Mouse (Mus musculus): Measurements from ENCODE around the gene Meis2.

Gene Meis2

GRCm38 (mm10) chr2:116068461-116068860 lies 2.8 kb upstream of the Meis2 start:
- DNase-seq (ENCODE audit: extremely low read depth, low read depth, low spot score): no peak

- no peak for DNase-seq (ENCODE audit: extremely low read depth, low read depth, low spot score)
Observed at GRCm38 (mm10) chr2:116067711-116068110, 2.1 kb upstream of the Meis2 start.

DNA sequence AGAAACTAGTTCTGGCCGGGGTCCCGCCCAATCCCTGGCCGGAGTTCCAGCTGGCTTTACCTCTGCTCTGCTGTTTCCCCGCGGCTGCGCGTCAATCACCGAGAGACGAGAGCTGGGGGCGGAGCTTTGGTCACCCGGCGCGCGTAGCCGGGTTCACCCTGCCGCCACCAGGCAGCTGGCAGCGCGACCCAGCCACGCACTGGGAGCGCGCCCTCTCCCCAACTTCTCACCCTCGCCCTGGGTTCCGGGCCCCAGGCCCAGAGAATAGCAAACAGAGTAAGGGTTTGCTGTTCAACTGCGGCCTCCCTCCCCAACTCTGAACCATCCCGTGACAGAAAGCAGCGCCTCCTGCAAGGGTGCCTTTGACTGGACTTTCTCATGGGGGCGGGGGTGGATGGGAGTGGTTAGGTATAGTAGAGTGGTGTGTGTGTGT lies 1.4 kb upstream of the Meis2 start:
- DNase-seq (ENCODE audit: extremely low read depth, low read depth, low spot score): no peak

- DNase-seq (ENCODE audit: extremely low read depth, low read depth, low spot score): no peak
Observed at GRCm38 (mm10) chr2:116066057-116066941, 660 bp upstream of the Meis2 start.

DNA sequence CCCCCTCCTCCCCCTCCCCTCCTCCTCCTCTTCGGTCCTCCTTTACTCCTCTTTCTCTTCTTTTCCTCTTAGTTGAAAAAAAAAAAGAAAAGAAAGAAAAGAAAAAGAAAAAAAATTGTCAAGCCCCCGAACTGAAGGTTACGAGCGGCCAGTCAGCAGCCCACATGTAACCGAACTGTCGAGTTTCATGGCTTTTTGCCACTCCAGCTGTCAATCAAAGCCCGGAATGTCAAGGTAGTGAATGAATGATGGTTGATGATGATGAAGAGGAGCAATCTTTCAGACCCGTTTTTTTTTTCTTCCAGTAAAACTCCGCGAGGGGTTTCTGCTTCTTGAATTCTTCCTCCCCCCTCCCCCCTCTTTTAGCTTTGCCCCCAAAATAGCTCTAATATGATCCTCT lies 582 bp downstream of the Meis2 start:
- DNase-seq (ENCODE audit: extremely low read depth, low read depth, low spot score): no peak

GRCm38 (mm10) chr2:116064521-116064920 lies 1.1 kb downstream of the Meis2 start:
- DNase-seq (ENCODE audit: extremely low read depth, low read depth, low spot score): no peak

DNA sequence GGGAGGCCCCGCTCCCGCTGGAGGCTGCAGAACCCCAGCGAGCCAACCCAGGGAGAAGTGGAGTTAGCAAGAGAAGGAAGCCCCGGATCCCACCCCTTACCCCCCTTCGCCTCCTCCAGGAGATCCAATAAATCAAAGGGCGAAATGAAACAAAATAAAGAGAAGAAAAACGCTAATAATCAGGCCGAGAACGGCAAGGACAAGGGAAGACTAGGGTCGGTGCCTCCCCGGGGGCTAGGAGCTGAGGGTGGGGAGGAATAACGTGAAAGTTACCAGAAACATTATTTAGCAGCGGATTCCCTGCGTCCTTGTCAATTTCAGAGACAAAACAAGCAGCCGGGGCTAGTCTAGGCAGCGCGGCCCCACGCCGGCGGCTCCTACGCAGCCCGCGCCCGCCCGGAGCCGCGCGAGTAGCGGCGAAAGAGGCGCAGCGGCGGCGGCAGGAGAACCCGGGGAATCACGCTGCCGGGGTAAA lies 1.8 kb downstream of the Meis2 start:
- DNase-seq (ENCODE audit: extremely low read depth, low read depth, low spot score): no peak

- no peak for DNase-seq (ENCODE audit: extremely low read depth, low read depth, low spot score)
Observed at GRCm38 (mm10) chr2:116062761-116063441, 2.7 kb downstream of the Meis2 start.

DNA sequence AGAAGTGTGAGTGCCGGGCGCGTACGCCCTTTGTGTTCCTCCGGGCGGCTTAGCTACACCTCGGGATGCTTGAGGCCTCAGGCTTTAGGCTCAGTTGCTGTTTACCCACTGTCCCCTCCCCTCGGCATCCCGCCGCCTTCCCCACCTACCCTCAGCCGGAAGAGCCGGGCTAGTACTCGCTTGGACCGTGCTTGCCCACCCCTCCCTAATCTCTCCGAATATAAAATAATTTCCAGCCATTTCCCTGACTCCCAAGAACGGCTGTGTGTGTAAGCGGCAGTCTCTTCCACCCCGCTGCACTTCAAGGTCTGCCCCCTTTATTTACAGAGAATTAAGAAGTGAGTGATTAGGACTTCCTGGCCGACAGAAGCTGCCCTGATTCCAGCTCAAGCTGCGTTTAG lies 3.4 kb downstream of the Meis2 start:
- no peak for DNase-seq (ENCODE audit: extremely low read depth, low read depth, low spot score)

- no peak for DNase-seq (ENCODE audit: extremely low read depth, low read depth, low spot score)
Observed at GRCm38 (mm10) chr2:116061401-116062021, 4.1 kb downstream of the Meis2 start.

DNA sequence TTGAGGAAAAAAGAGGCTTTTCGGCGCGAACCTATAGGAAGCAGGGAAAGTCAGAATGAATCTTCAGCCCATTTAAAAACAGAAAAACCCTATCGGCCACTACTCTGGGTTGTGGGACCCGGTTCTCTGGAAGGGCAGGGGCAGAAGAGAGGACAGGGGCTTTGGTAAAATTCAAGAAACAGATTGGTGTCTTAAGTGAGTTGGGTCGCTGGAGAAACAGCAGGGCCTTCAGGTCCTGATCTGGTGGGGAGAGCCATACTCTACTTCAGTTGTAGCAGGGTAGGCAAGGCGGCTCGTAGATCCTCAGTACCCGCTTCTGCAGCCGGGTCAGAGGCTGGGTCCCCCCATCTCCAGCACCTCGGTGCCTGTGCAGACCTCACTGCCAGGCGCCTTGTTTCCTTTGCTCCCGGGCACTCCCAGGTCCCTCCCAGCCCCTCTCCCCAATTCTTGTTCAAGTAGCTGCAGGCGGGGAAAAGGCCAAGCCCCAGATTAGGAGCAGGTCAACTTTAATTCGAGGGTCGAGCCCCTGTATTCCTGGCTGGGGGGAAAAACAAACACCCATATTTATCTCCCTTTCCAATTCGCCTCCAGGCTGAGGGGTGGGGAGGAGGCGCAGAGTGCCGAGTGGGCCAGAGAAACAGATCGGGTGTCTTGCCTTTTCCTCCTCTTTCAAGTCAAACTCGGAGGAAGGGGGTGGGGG lies 4.8 kb downstream of the Meis2 start:
- no peak for DNase-seq (ENCODE audit: extremely low read depth, low read depth, low spot score)

GRCm38 (mm10) chr2:116060210-116060609 lies 5.4 kb downstream of the Meis2 start:
- no peak for DNase-seq (ENCODE audit: extremely low read depth, low read depth, low spot score)

DNA sequence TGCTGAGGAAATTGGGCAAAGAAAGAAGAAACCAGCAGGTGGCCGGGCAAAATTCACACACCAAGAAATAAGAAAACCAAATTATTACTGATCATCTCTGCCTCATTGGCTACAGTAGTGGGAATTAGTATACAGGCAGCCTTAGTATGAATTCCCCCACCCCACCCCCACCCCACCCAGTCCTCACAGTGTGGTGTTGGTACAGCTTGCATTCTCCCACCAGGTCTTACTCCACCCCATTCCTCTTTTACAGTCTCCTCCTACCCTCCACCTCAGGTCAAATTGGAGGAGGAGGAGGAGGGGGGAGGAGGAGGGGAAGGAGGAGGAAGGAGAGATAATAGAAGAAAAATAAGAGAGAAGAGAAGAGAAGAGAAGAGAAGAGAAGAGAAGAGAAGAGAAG lies 6.0 kb downstream of the Meis2 start:
- DNase-seq (ENCODE audit: extremely low read depth, low read depth, low spot score): no peak

GRCm38 (mm10) chr2:116059066-116059465 lies 6.6 kb downstream of the Meis2 start:
- DNase-seq (ENCODE audit: extremely low read depth, low read depth, low spot score): no peak

GRCm38 (mm10) chr2:116058511-116058910 lies 7.1 kb downstream of the Meis2 start:
- no peak for DNase-seq (ENCODE audit: extremely low read depth, low read depth, low spot score)

GRCm38 (mm10) chr2:116056826-116057225 lies 8.8 kb downstream of the Meis2 start:
- no peak for DNase-seq (ENCODE audit: extremely low read depth, low read depth, low spot score)

DNA sequence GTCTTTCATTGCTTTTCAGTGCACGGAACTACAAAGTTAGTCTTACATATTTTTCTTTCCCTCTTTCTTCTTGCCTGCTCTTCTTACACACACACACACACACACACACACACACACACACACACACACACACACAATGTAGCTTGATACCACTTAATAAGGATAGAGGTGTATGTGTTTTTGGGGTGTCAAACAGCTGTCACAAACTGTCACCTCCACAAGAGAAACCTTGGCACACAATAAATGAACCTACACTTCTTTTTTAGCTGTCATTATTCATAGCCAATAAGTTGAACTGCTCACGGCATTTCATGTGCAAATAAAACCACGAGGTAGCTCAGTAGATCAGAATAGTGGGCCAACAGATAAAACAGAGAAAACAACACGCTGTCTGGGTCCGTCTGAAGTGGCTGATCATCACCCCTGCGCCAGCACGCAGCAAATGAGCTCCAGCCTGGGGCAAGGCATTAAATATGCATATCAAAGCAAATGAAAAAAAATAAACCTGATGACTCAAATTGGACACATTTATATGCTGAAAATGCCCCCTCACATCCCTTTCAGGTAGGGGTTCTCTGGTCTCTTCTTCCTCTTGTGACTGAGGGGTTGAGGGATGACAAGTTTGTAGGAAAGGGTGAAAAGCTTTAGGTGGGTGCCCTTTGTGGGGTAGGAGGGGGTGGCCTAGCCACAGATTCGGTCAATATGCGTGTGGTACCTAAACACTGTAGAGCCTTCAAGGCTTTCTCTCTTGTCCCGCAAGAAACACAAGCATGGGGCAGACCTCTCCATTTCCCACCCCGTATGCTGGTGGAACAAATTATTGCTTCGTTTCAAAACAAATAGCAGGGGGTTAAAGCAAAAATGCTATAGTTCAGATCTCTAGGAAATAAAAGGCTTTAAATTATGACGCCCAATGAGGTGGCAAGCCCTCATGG lies 9.7 kb downstream of the Meis2 start:
- no peak for DNase-seq (ENCODE audit: extremely low read depth, low read depth, low spot score)

DNA sequence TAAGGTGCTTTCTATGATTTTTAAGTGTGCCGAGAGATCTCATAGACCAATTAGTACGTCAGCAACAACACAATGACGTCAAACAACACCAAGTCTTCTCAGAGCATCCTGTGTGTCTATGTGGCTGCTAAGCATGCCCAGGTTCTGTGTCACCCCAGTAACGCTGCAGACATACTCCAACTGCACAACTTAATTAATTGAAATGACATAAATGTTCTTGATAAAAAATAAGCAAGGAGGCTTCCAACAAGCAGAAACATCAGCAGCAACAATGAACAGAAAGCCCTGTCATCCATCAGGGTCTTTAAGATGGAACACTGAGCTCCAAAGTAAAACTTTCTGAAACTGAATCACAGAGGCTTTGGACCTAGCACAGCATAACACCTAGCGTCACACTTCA lies 11.7 kb downstream of the Meis2 start:
- DNase-seq (ENCODE audit: extremely low read depth, low read depth, low spot score): no peak

GRCm38 (mm10) chr2:116052688-116053421 lies 12.8 kb downstream of the Meis2 start:
- no peak for DNase-seq (ENCODE audit: extremely low read depth, low read depth, low spot score)
